Mouse (Mus musculus): ENCODE measurements around the gene Fez2. TPM values are rescaled to one million over a fixed set of nuclear protein-coding genes. Genes with fewer than 3 reads are reported as not detected.

Gene Fez2
- 53.7 and 60.5 TPM in 2 replicates for polyA plus RNA-seq (2015; fragmentation: Nextera tagmentation; extraction: Ambion mirVana)

GRCm38 (mm10) chr17:78417381-78418281, at the start of gene Fez2:
TSS of gene Fez2 (minus strand) at chr17:78418152.
- peak within 1 kb of the TSS; percentile 65 for H3K4me2 ChIP-seq
- peak within 1 kb of the TSS; percentile 85 for H3K27ac ChIP-seq (replicated peaks)
- H3K27me3 ChIP-seq, result no peaks in the 10 kb centered on the region
- peak within 1 kb of the TSS; percentile 76 for H3K9ac ChIP-seq
- peaks cover 15% of the 10 kb centered on the region for H3K4me1 ChIP-seq (replicated peaks)
- no peaks in the 10 kb centered on the region for H3K9me3 ChIP-seq
- 1% methylated on average over 53 of the region's 67 CpGs for WGBS
- H3K36me3 ChIP-seq, result no peaks in the 10 kb centered on the region
- peak; percentile 94 for ATAC-seq (ENCODE audit: low FRiP score, low read depth)
- H3K4me3 ChIP-seq, result peak within 1 kb of the TSS; percentile 82

GRCm38 (mm10) chr17:78465500-78465899, 47.5 kb upstream of the Fez2 start:
- ATAC-seq (ENCODE audit: low FRiP score, low read depth), result no peak
- Histone ChIP-seq H3K4me2 (no peak overlapping the region), H3K9me3 (no peaks in the 10 kb centered on the region), H3K27me3 (no peaks in the 10 kb centered on the region), H3K27ac (replicated peaks) (no peak overlapping the region), H3K36me3 (no peaks in the 10 kb centered on the region), H3K4me1 (replicated peaks) (no peaks in the 10 kb centered on the region), H3K4me3 (no peak overlapping the region), H3K9ac (no peak overlapping the region)
- 84% methylated on average over 8 of the region's 8 CpGs for WGBS

- 88% methylated on average over 3 of the region's 3 CpGs for WGBS
- Histone ChIP-seq H3K4me1 (replicated peaks) (no peaks in the 10 kb centered on the region), H3K27ac (replicated peaks) (no peak overlapping the region), H3K9ac (no peak overlapping the region), H3K4me2 (no peak overlapping the region), H3K36me3 (no peaks in the 10 kb centered on the region), H3K4me3 (no peak overlapping the region), H3K27me3 (no peaks in the 10 kb centered on the region), H3K9me3 (no peaks in the 10 kb centered on the region)
- ATAC-seq (ENCODE audit: low FRiP score, low read depth), result no peak
Measured at GRCm38 (mm10) chr17:78465071-78465470, 47.1 kb upstream of the Fez2 start.

- no peak overlapping the region for H3K4me3 ChIP-seq
- H3K27me3 ChIP-seq, result no peaks in the 10 kb centered on the region
- 83% methylated on average over 8 of the region's 8 CpGs for WGBS
- H3K36me3 ChIP-seq, result no peaks in the 10 kb centered on the region
- no peak overlapping the region for H3K4me2 ChIP-seq
- H3K9ac ChIP-seq, result no peak overlapping the region
- no peaks in the 10 kb centered on the region for H3K4me1 ChIP-seq (replicated peaks)
- no peak for ATAC-seq (ENCODE audit: low FRiP score, low read depth)
- H3K27ac ChIP-seq (replicated peaks), result no peak overlapping the region
- H3K9me3 ChIP-seq, result no peaks in the 10 kb centered on the region
Measured at GRCm38 (mm10) chr17:78460140-78460539, 42.2 kb upstream of the Fez2 start.

GRCm38 (mm10) chr17:78455556-78455955, 37.6 kb upstream of the Fez2 start:
- no peak overlapping the region for H3K4me3 ChIP-seq
- no peaks in the 10 kb centered on the region for H3K36me3 ChIP-seq
- no peaks in the 10 kb centered on the region for H3K27me3 ChIP-seq
- no peak overlapping the region for H3K4me2 ChIP-seq
- 82% methylated on average over 9 of the region's 9 CpGs for WGBS
- H3K9ac ChIP-seq, result no peak overlapping the region
- H3K9me3 ChIP-seq, result no peaks in the 10 kb centered on the region
- ATAC-seq (ENCODE audit: low FRiP score, low read depth), result no peak
- no peaks in the 10 kb centered on the region for H3K4me1 ChIP-seq (replicated peaks)
- no peak overlapping the region for H3K27ac ChIP-seq (replicated peaks)

- no peak overlapping the region for H3K4me3 ChIP-seq
- H3K27me3 ChIP-seq, result no peaks in the 10 kb centered on the region
- no peak overlapping the region for H3K27ac ChIP-seq (replicated peaks)
- no peaks in the 10 kb centered on the region for H3K4me1 ChIP-seq (replicated peaks)
- H3K9me3 ChIP-seq, result no peaks in the 10 kb centered on the region
- no peak for ATAC-seq (ENCODE audit: low FRiP score, low read depth)
- no peak overlapping the region for H3K4me2 ChIP-seq
- H3K36me3 ChIP-seq, result no peaks in the 10 kb centered on the region
- 41% methylated on average over 11 of the region's 11 CpGs for WGBS
- no peak overlapping the region for H3K9ac ChIP-seq
Measured at GRCm38 (mm10) chr17:78455114-78455513, 37.2 kb upstream of the Fez2 start.

- Histone ChIP-seq H3K36me3 (no peaks in the 10 kb centered on the region), H3K4me1 (replicated peaks) (no peaks in the 10 kb centered on the region), H3K27me3 (no peaks in the 10 kb centered on the region), H3K4me2 (peak overlapping the region; percentile 40), H3K9ac (no peak overlapping the region), H3K4me3 (no peak overlapping the region), H3K27ac (replicated peaks) (no peak overlapping the region), H3K9me3 (no peaks in the 10 kb centered on the region)
- WGBS, result 76% methylated on average over 21 of the region's 21 CpGs
- ATAC-seq (ENCODE audit: low FRiP score, low read depth), result peak; percentile 34; the same call in 1 of the 2 replicates
Measured at GRCm38 (mm10) chr17:78454189-78454977, 36.4 kb upstream of the Fez2 start.

GRCm38 (mm10) chr17:78453529-78453928, 35.6 kb upstream of the Fez2 start:
- H3K4me3 ChIP-seq, result no peak overlapping the region
- no peaks in the 10 kb centered on the region for H3K36me3 ChIP-seq
- WGBS, result 98% methylated on average over 5 of the region's 5 CpGs
- H3K27me3 ChIP-seq, result no peaks in the 10 kb centered on the region
- H3K4me2 ChIP-seq, result no peak overlapping the region
- ATAC-seq (ENCODE audit: low FRiP score, low read depth), result no peak
- no peaks in the 10 kb centered on the region for H3K9me3 ChIP-seq
- no peak overlapping the region for H3K9ac ChIP-seq
- no peaks in the 10 kb centered on the region for H3K4me1 ChIP-seq (replicated peaks)
- H3K27ac ChIP-seq (replicated peaks), result no peak overlapping the region

- H3K4me3 ChIP-seq, result no peak overlapping the region
- no peak for ATAC-seq (ENCODE audit: low FRiP score, low read depth)
- H3K9me3 ChIP-seq, result no peaks in the 10 kb centered on the region
- no peaks in the 10 kb centered on the region for H3K4me1 ChIP-seq (replicated peaks)
- no peak overlapping the region for H3K27ac ChIP-seq (replicated peaks)
- no peaks in the 10 kb centered on the region for H3K27me3 ChIP-seq
- 83% methylated on average over 6 of the region's 6 CpGs for WGBS
- no peak overlapping the region for H3K4me2 ChIP-seq
- no peak overlapping the region for H3K9ac ChIP-seq
- H3K36me3 ChIP-seq, result no peaks in the 10 kb centered on the region
Measured at GRCm38 (mm10) chr17:78451886-78452285, 33.9 kb upstream of the Fez2 start.

- Histone ChIP-seq H3K27me3 (no peaks in the 10 kb centered on the region), H3K4me1 (replicated peaks) (no peaks in the 10 kb centered on the region), H3K4me3 (no peak overlapping the region), H3K9me3 (no peaks in the 10 kb centered on the region), H3K27ac (replicated peaks) (no peak overlapping the region), H3K9ac (no peak overlapping the region), H3K4me2 (no peak overlapping the region), H3K36me3 (no peaks in the 10 kb centered on the region)
- no peak for ATAC-seq (ENCODE audit: low FRiP score, low read depth)
- 84% methylated on average over 7 of the region's 7 CpGs for WGBS
Measured at GRCm38 (mm10) chr17:78451332-78451793, 33.4 kb upstream of the Fez2 start.

- no peaks in the 10 kb centered on the region for H3K9me3 ChIP-seq
- H3K4me1 ChIP-seq (replicated peaks), result no peaks in the 10 kb centered on the region
- no peak for ATAC-seq (ENCODE audit: low FRiP score, low read depth)
- H3K27ac ChIP-seq (replicated peaks), result no peak overlapping the region
- H3K4me3 ChIP-seq, result no peak overlapping the region
- H3K9ac ChIP-seq, result no peak overlapping the region
- H3K27me3 ChIP-seq, result no peaks in the 10 kb centered on the region
- WGBS, result 76% methylated on average over 13 of the region's 13 CpGs
- no peaks in the 10 kb centered on the region for H3K36me3 ChIP-seq
- no peak overlapping the region for H3K4me2 ChIP-seq
Measured at GRCm38 (mm10) chr17:78449635-78450197, 31.8 kb upstream of the Fez2 start.

GRCm38 (mm10) chr17:78444826-78445225, 26.9 kb upstream of the Fez2 start:
- H3K27ac ChIP-seq (replicated peaks), result no peak overlapping the region
- H3K4me1 ChIP-seq (replicated peaks), result no peaks in the 10 kb centered on the region
- no peaks in the 10 kb centered on the region for H3K36me3 ChIP-seq
- WGBS, result 90% methylated on average over 7 of the region's 7 CpGs
- H3K4me3 ChIP-seq, result no peak overlapping the region
- no peak overlapping the region for H3K9ac ChIP-seq
- H3K9me3 ChIP-seq, result no peaks in the 10 kb centered on the region
- no peak overlapping the region for H3K4me2 ChIP-seq
- ATAC-seq (ENCODE audit: low FRiP score, low read depth), result no peak
- no peaks in the 10 kb centered on the region for H3K27me3 ChIP-seq
